Mouse (Mus musculus) neural tube, embryonic 13.5 days (tissue): ENCODE data around the gene Nkd2. TPM values are rescaled to one million over a fixed set of nuclear protein-coding genes. Genes with fewer than 3 reads are reported as not detected.

ENCODE experiments used
- ATAC-seq: fragments of 200-750 bp; cut with Nextera tagmentation; 2 replicates; pipeline ENCODE4 v1.8.0; 2017; ENCODE audit warnings: low read depth, mild to moderate bottlenecking, moderate TSS enrichment, moderate library complexity
- H3K27ac ChIP-seq: fragments of 300-500 bp; sonication (generic); replicated peaks from 2 replicates; pipeline ENCODE4 v1.5.1; 2015; ENCODE audit warnings: moderate library complexity, mild to moderate bottlenecking, inconsistent platforms
- H3K27me3 ChIP-seq: fragments of 300-500 bp; sonication (generic); 2 replicates; pipeline ENCODE4 v1.6.1; 2015; ENCODE audit warnings: mild to moderate bottlenecking, inconsistent platforms
- H3K36me3 ChIP-seq: fragments of 300-500 bp; sonication (generic); 2 replicates; pipeline ENCODE4 v1.6.1; 2015; ENCODE audit warnings: mild to moderate bottlenecking, inconsistent platforms
- H3K4me1 ChIP-seq: fragments of 300-500 bp; sonication (generic); replicated peaks from 2 replicates; pipeline ENCODE4 v1.6.1; 2015; ENCODE audit warnings: inconsistent platforms
- H3K4me2 ChIP-seq: fragments of 300-500 bp; sonication (generic); 2 replicates; pipeline ENCODE4 v1.6.1; 2015; ENCODE audit warnings: inconsistent platforms, mild to moderate bottlenecking, moderate library complexity
- H3K4me3 ChIP-seq: fragments of 300-500 bp; sonication (generic); 2 replicates; pipeline ENCODE4 v1.5.1; 2015; ENCODE audit warnings: mild to moderate bottlenecking, inconsistent platforms
- H3K9ac ChIP-seq: fragments of 300-500 bp; sonication (generic); 2 replicates; pipeline ENCODE4 v1.6.1; 2015; ENCODE audit warnings: moderate library complexity, mild to moderate bottlenecking, inconsistent platforms
- H3K9me3 ChIP-seq: fragments of 300-500 bp; sonication (generic); 2 replicates; pipeline ENCODE4 v1.6.1; 2016; ENCODE audit warnings: inconsistent platforms
- WGBS: fragments of 180-500 bp; shearing (Covaris S2); methylation state at CpG from one replicate; pipeline ENCODE4 v1.1.7; 2015; 5-methylcytosine and 5-hydroxymethylcytosine counted together
- polyA plus RNA-seq: library from polyadenylated mRNA; unstranded; fragments of >200 nt; fragmentation: Nextera tagmentation; extraction: Ambion mirVana; gene quantifications from 2 replicates; pipeline ENCODE4 v1.2.1, GENCODE M21; 2015

The Nkd2 gene
- polyA plus RNA-seq, 1 experiment from 2014 or later: 8.7 TPM

GRCm38 (mm10) chr13:73814181-73814580 lies 33.2 kb downstream of the Nkd2 start:
- no peak for ATAC-seq
- Histone ChIP-seq H3K36me3 (peaks cover 52% of the 10 kb centered on the region), H3K9me3 (no peaks in the 10 kb centered on the region), H3K4me2 (no peak overlapping the region), H3K9ac (no peak overlapping the region), H3K27me3 (no peaks in the 10 kb centered on the region), H3K4me3 (no peak overlapping the region), H3K4me1 (no peaks in the 10 kb centered on the region), H3K27ac (no peak overlapping the region)
- WGBS: 87% methylated on average over 7 of the region's 7 CpGs

- H3K4me2 ChIP-seq: no peak overlapping the region
- peaks cover 60% of the 10 kb centered on the region for H3K36me3 ChIP-seq
- H3K4me1 ChIP-seq: no peaks in the 10 kb centered on the region
- H3K27me3 ChIP-seq: no peaks in the 10 kb centered on the region
- no peak overlapping the region for H3K4me3 ChIP-seq
- no peak for ATAC-seq
- H3K9ac ChIP-seq: no peak overlapping the region
- 92% methylated on average over 3 of the region's 3 CpGs for WGBS
- H3K9me3 ChIP-seq: no peaks in the 10 kb centered on the region
- no peak overlapping the region for H3K27ac ChIP-seq
Observed at GRCm38 (mm10) chr13:73812936-73813335, 34.5 kb downstream of the Nkd2 start.

- Histone ChIP-seq H3K4me1 (no peaks in the 10 kb centered on the region), H3K27me3 (no peaks in the 10 kb centered on the region), H3K27ac (no peak overlapping the region), H3K4me3 (no peak overlapping the region), H3K9me3 (no peaks in the 10 kb centered on the region), H3K36me3 (peaks cover 55% of the 10 kb centered on the region), H3K9ac (no peak overlapping the region), H3K4me2 (no peak overlapping the region)
- ATAC-seq: no peak
- 96% methylated on average over 5 of the region's 5 CpGs for WGBS
Observed at GRCm38 (mm10) chr13:73804914-73805313, 42.5 kb downstream of the Nkd2 start.

DNA sequence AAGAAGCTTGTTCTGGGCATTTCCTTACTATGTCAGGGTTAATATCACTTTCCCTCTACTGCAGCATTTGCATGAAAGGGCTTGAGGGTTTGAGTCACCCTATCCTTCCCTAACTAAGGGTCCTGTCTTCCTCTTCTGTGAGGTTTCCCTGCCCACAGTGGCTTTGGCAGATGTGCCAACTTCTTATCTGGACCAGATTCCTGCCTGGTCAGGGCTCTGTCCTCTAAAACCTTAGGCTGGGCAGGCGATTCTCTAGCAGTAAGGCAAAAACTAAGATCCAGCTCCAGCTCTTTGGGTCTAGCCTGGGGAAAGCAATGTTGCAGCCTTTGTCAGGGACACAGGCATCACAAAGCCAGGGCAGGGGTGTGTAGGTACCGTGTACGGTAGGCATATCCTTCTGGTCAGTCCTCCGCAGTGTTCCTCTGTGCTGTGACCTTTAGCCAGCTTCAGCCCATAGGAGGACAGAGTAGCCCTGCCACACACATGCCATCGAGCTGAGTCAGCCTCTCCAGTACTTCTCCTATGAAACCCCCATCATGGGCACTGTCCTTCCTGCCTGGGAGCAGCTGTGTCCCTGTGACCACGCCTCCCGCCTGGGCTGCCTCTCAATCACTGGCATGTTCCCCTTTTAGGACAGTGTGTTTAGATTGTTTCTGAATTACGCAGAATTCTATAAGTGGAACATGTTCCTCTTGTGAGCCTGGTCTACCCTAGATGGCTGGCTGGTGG lies 43.8 kb downstream of the Nkd2 start:
- Histone ChIP-seq H3K36me3 (peaks cover 56% of the 10 kb centered on the region), H3K27me3 (no peaks in the 10 kb centered on the region), H3K27ac (no peak overlapping the region), H3K4me3 (no peak overlapping the region), H3K4me2 (no peak overlapping the region), H3K9me3 (no peaks in the 10 kb centered on the region), H3K4me1 (no peaks in the 10 kb centered on the region), H3K9ac (no peak overlapping the region)
- WGBS: 89% methylated on average over 8 of the region's 8 CpGs
- no peak for ATAC-seq

GRCm38 (mm10) chr13:73799110-73799509 lies 48.3 kb downstream of the Nkd2 start:
- H3K4me2 ChIP-seq: no peak overlapping the region
- no peak overlapping the region for H3K9ac ChIP-seq
- H3K27me3 ChIP-seq: no peaks in the 10 kb centered on the region
- no peaks in the 10 kb centered on the region for H3K4me1 ChIP-seq
- peaks cover 86% of the 10 kb centered on the region for H3K36me3 ChIP-seq
- no peak for ATAC-seq
- H3K4me3 ChIP-seq: no peak overlapping the region
- H3K27ac ChIP-seq: no peak overlapping the region
- 76% methylated on average over 5 of the region's 5 CpGs for WGBS
- H3K9me3 ChIP-seq: no peaks in the 10 kb centered on the region

DNA sequence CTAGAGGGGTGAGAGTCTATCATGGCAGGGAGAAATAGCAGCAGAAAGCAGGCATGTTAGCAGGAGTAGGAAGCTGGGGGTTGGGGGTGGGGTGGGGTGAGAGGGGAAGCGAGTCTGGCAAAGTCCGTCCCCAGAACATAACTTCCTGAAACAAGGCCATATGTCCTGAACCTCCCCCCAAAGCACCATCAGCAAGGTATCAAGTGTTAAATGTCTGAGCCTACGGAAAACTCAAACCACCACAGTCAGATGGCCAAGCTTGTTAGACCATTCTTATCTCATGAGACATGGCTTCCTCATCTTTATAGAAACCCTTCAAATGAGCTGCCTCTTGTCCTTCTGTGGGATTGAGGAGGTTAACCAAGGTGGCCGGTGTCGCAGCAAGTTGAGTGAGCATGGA lies 54.3 kb downstream of the Nkd2 start:
- H3K4me2 ChIP-seq: no peak overlapping the region
- H3K9me3 ChIP-seq: no peaks in the 10 kb centered on the region
- peaks cover 87% of the 10 kb centered on the region for H3K36me3 ChIP-seq
- H3K4me1 ChIP-seq: no peaks in the 10 kb centered on the region
- H3K27ac ChIP-seq: no peak overlapping the region
- no peak overlapping the region for H3K9ac ChIP-seq
- WGBS: 91% methylated on average over 5 of the region's 5 CpGs
- ATAC-seq: no peak
- H3K4me3 ChIP-seq: no peak overlapping the region
- H3K27me3 ChIP-seq: no peaks in the 10 kb centered on the region

DNA sequence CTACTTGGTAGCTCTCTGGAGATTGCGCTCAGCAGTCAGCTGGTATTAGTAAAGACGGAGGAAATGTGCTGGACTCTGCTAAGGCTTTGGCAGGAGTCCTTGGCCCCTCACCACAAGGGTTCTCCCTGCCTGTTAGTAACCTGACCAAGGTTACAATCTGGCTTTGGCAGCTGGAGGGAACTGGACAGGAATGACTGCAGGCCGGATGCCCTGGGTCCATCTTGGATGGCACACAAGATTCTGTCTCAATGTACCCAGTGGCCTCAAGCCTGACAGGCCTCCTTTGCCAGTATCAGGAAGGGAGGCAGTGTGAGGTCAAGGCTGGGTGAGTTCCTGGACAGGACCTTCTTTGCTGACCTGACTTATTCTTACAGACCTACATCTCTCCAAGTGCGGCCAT lies 55.3 kb downstream of the Nkd2 start:
- Histone ChIP-seq H3K36me3 (peaks cover 77% of the 10 kb centered on the region), H3K4me2 (no peak overlapping the region), H3K27me3 (no peaks in the 10 kb centered on the region), H3K4me1 (no peaks in the 10 kb centered on the region), H3K9me3 (no peaks in the 10 kb centered on the region), H3K27ac (no peak overlapping the region), H3K9ac (no peak overlapping the region), H3K4me3 (no peak overlapping the region)
- ATAC-seq: no peak
- WGBS: 91% methylated on average over 4 of the region's 4 CpGs

- H3K27ac ChIP-seq: no peak overlapping the region
- 25% methylated on average over 5 of the region's 5 CpGs for WGBS
Observed at GRCm38 (mm10) chr13:73782486-73782885, 64.9 kb downstream of the Nkd2 start.

DNA sequence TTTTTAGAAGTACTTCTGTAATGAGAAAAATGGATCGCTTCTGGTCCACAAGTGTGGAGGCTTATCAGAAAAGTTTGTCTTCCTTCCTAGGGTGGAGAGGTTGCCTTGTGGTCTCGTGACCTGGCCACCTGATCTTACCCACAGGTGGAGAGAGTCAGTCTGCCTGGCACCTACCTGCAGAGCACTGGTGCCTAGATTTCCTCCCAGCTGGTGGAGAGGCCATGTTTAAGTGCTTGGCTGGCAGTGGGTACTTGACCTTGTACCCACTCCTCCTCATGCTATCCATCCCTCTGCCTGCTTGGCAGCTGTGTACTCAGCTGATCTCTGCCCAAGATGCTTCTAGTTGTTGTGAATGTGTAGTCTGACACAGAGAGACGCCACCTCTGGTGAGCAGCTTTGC lies 69.9 kb downstream of the Nkd2 start:
- WGBS: 87% methylated on average over 3 of the region's 3 CpGs
- H3K27me3 ChIP-seq: no peaks in the 10 kb centered on the region
- no peaks in the 10 kb centered on the region for H3K36me3 ChIP-seq
- no peak overlapping the region for H3K4me2 ChIP-seq
- no peak overlapping the region for H3K27ac ChIP-seq
- H3K9ac ChIP-seq: no peak overlapping the region
- H3K4me1 ChIP-seq: peaks cover 20% of the 10 kb centered on the region
- H3K4me3 ChIP-seq: no peak overlapping the region
- no peak for ATAC-seq
- H3K9me3 ChIP-seq: no peaks in the 10 kb centered on the region

More at GRCm38 (mm10) chr13:73782486-73782885, 64.9 kb downstream of the Nkd2 start:
- Histone ChIP-seq H3K9ac (no peak overlapping the region), H3K27me3 (no peaks in the 10 kb centered on the region), H3K4me3 (no peak overlapping the region), H3K36me3 (peaks cover 20% of the 10 kb centered on the region), H3K4me2 (no peak overlapping the region), H3K9me3 (no peaks in the 10 kb centered on the region), H3K4me1 (0 out of 2 replicates have a peak, but pooled peaks cover 3% of the 10 kb centered on the region)
- ATAC-seq: no peak

- Histone ChIP-seq H3K4me1 (peaks cover 35% of the 10 kb centered on the region), H3K4me2 (no peak overlapping the region), H3K27ac (no peak overlapping the region), H3K4me3 (no peak overlapping the region), H3K9me3 (no peaks in the 10 kb centered on the region), H3K27me3 (no peaks in the 10 kb centered on the region), H3K36me3 (no peaks in the 10 kb centered on the region), H3K9ac (no peak overlapping the region)
- WGBS: 87% methylated on average over 4 of the region's 4 CpGs
- no peak for ATAC-seq
Observed at GRCm38 (mm10) chr13:73775786-73776185, 71.6 kb downstream of the Nkd2 start.

- 69% methylated on average over 4 of the region's 4 CpGs for WGBS
- Histone ChIP-seq H3K4me1 (peaks cover 38% of the 10 kb centered on the region), H3K4me3 (no peak overlapping the region), H3K36me3 (no peaks in the 10 kb centered on the region), H3K4me2 (no peak overlapping the region), H3K27ac (peak overlapping the region; percentile 54; the same call in 1 of the 2 replicates), H3K27me3 (no peaks in the 10 kb centered on the region), H3K9ac (no peak overlapping the region), H3K9me3 (no peaks in the 10 kb centered on the region)
- ATAC-seq: no peak
Observed at GRCm38 (mm10) chr13:73773519-73774205, 73.8 kb downstream of the Nkd2 start.

DNA sequence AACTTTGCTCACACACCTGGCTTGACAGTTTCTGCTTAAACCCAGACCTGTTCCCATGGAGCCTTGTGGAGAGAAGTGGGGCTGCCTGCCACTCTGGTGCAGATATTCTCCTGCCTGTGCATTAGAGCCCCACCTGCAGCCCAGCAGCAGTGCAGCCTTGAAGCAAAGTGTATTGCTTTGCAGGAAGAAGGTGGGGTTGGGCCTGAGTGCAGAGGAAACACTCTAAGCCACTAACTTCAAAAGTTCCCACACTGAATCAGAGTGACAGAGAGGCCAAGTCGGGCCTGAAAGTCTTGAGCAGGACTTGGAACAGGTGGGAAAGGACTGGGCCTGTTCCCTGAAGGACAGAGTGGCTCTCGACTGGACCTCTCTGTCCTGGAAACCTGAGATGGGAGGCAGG lies 74.8 kb downstream of the Nkd2 start:
- no peak for ATAC-seq
- 59% methylated on average over 2 of the region's 2 CpGs for WGBS
- no peaks in the 10 kb centered on the region for H3K9me3 ChIP-seq

More for the DNA sequence above, 74.8 kb downstream of the Nkd2 start:
- Histone ChIP-seq H3K4me1 (peaks cover 47% of the 10 kb centered on the region), H3K27me3 (no peaks in the 10 kb centered on the region), H3K4me3 (no peak overlapping the region), H3K9ac (no peak overlapping the region), H3K27ac (no peak overlapping the region), H3K4me2 (no peak overlapping the region), H3K36me3 (no peaks in the 10 kb centered on the region)
